Mouse (Mus musculus) MEL (cell line): ENCODE data around the gene Slc16a14. TPM values are rescaled to one million over a fixed set of nuclear protein-coding genes. Genes with fewer than 3 reads are reported as not detected.

Source experiments
- DNase-seq: peaks from one replicate; pipeline ENCODE4 v3.0.0; 2011; ENCODE audit warnings: low read depth, low spot score
- H3K27ac ChIP-seq: 2 replicates; pipeline ENCODE4 v1.5.1; 2012; ENCODE audit warnings: low read depth, mild to moderate bottlenecking, control low read depth, low read length, moderate library complexity; ENCODE audit not compliant: control insufficient read depth
- H3K27me3 ChIP-seq, 2 experiments: fragments of 150-350 bp in 1 of 2; sonication (generic) in 1 of 2; 2 replicates each; pipeline ENCODE4 v1.6.1; 2012; ENCODE audit warnings: low read length in 2 of 2, mild to moderate bottlenecking in 2 of 2, improper control_type of control experiment in 1 of 2, moderate library complexity in 1 of 2; ENCODE audit not compliant: insufficient read depth in 2 of 2, control insufficient read depth in 1 of 2
- H3K36me3 ChIP-seq, 2 experiments: 2 replicates each; pipeline ENCODE4 v1.6.1; 2012 to 2014; ENCODE audit warnings: low read length in 2 of 2, improper control_type of control experiment in 1 of 2, inconsistent platforms in 1 of 2, mild to moderate bottlenecking in 1 of 2; ENCODE audit not compliant: insufficient read depth in 2 of 2, control insufficient read depth in 1 of 2
- H3K4me1 ChIP-seq, 2 experiments: fragments of 150-350 bp in 1 of 2; sonication (generic) in 1 of 2; 2 replicates each; pipeline ENCODE4 v1.6.1; 2012; ENCODE audit warnings: low read length in 2 of 2, improper control_type of control experiment in 1 of 2, mild to moderate bottlenecking in 1 of 2; ENCODE audit not compliant: insufficient read depth in 2 of 2, control insufficient read depth in 1 of 2
- H3K4me3 ChIP-seq, 2 experiments: fragments of 150-350 bp in 1 of 2; sonication (generic) in 1 of 2; 2 replicates each; pipeline ENCODE4 v1.5.1; 2012; ENCODE audit warnings: low read depth in 2 of 2, low read length in 2 of 2, mild to moderate bottlenecking in 2 of 2, moderate library complexity in 2 of 2, control low read depth in 1 of 2, improper control_type of control experiment in 1 of 2; ENCODE audit not compliant: control insufficient read depth in 1 of 2, insufficient read depth in 1 of 2
- H3K79me2 ChIP-seq: 2 replicates; pipeline ENCODE4 v1.6.1; 2012; ENCODE audit warnings: mild to moderate bottlenecking, low read length, moderate library complexity; ENCODE audit not compliant: control insufficient read depth, poor library complexity, insufficient read depth
- H3K9ac ChIP-seq: 2 replicates; pipeline ENCODE4 v1.6.1; 2012; ENCODE audit warnings: low read depth, mild to moderate bottlenecking, control low read depth, low read length, moderate library complexity; ENCODE audit not compliant: control insufficient read depth, poor library complexity, severe bottlenecking
- H3K9me3 ChIP-seq: fragments of 150-350 bp; sonication (generic); replicated peaks from 2 replicates; pipeline ENCODE4 v1.6.1; 2012; ENCODE audit warnings: mild to moderate bottlenecking, low read length, improper control_type of control experiment, moderate library complexity; ENCODE audit not compliant: insufficient read depth
- BHLHE40 ChIP-seq: IDR thresholded peaks from 2 replicates; pipeline ENCODE4 v1.6.1; 2012; ENCODE audit warnings: low read depth, mild to moderate bottlenecking, inconsistent platforms, low read length, improper control_type of control experiment, borderline replicate concordance
- CHD1 ChIP-seq: IDR thresholded peaks from 2 replicates; pipeline ENCODE4 v1.6.1; 2012; ENCODE audit warnings: low read depth, mild to moderate bottlenecking, inconsistent platforms, low read length, improper control_type of control experiment
- CHD2 ChIP-seq: IDR thresholded peaks from 2 replicates; pipeline ENCODE4 v1.6.1; 2011; ENCODE audit warnings: low read length, improper control_type of control experiment
- ELF1 ChIP-seq: IDR thresholded peaks from 2 replicates; pipeline ENCODE4 v1.6.1; 2014; ENCODE audit warnings: low read depth, mild to moderate bottlenecking, inconsistent platforms, low read length, improper control_type of control experiment, moderate library complexity
- EP300 ChIP-seq, 2 experiments: IDR thresholded peaks; 2 replicates each; pipeline ENCODE4 v1.6.1; 2011; ENCODE audit warnings: improper control_type of control experiment in 2 of 2, low read length in 2 of 2, low read depth in 1 of 2, mild to moderate bottlenecking in 1 of 2
- ETS1 ChIP-seq: IDR thresholded peaks from 2 replicates; pipeline ENCODE4 v1.6.1; 2012; ENCODE audit warnings: low read depth, mild to moderate bottlenecking, inconsistent platforms, low read length, improper control_type of control experiment, moderate library complexity
- GABPA ChIP-seq: IDR thresholded peaks from 2 replicates; pipeline ENCODE4 v1.6.1; 2012; ENCODE audit warnings: low read depth, mild to moderate bottlenecking, inconsistent platforms, low read length, improper control_type of control experiment, moderate library complexity
- GATA1 ChIP-seq: IDR thresholded peaks from 2 replicates; pipeline ENCODE4 v1.6.1; 2011; ENCODE audit warnings: low read depth, low read length, improper control_type of control experiment
- HCFC1 ChIP-seq: IDR thresholded peaks from 2 replicates; pipeline ENCODE4 v1.6.1; 2012; ENCODE audit warnings: low read depth, mild to moderate bottlenecking, inconsistent platforms, low read length, improper control_type of control experiment, moderate library complexity
- MXI1 ChIP-seq: IDR thresholded peaks from 2 replicates; pipeline ENCODE4 v1.6.1; 2011; ENCODE audit warnings: mild to moderate bottlenecking, low read depth, low read length, improper control_type of control experiment
- MYC ChIP-seq: IDR thresholded peaks from 2 replicates; pipeline ENCODE4 v1.6.1; 2011; ENCODE audit warnings: low read depth, mild to moderate bottlenecking, low read length, improper control_type of control experiment, moderate library complexity
- POLR2AphosphoS2 ChIP-seq: IDR thresholded peaks from 2 replicates; pipeline ENCODE4 v1.6.1; 2011; ENCODE audit warnings: low read length, improper control_type of control experiment
- POLR2AphosphoS5 ChIP-seq: IDR thresholded peaks from 2 replicates; pipeline ENCODE4 v1.6.1; 2012; ENCODE audit warnings: low read depth, borderline replicate concordance, mild to moderate bottlenecking, inconsistent platforms, low read length, moderate library complexity, mixed read lengths
- RAD21 ChIP-seq: IDR thresholded peaks from 2 replicates; pipeline ENCODE4 v1.6.1; 2011; ENCODE audit warnings: mild to moderate bottlenecking, low read depth, low read length, improper control_type of control experiment
- SIN3A ChIP-seq: IDR thresholded peaks from 2 replicates; pipeline ENCODE4 v1.6.1; 2012; ENCODE audit warnings: low read length, improper control_type of control experiment, inconsistent platforms
- TBP ChIP-seq: IDR thresholded peaks from 2 replicates; pipeline ENCODE4 v1.8.0; 2011; ENCODE audit warnings: low read depth, low read length, improper control_type of control experiment
- TCF12 ChIP-seq: IDR thresholded peaks from 2 replicates; pipeline ENCODE4 v1.6.1; 2014; ENCODE audit warnings: low read depth, mild to moderate bottlenecking, inconsistent platforms, low read length, improper control_type of control experiment, moderate library complexity
- USF1 ChIP-seq: IDR thresholded peaks from 2 replicates; pipeline ENCODE4 v1.6.1; 2014; ENCODE audit warnings: low read depth, mild to moderate bottlenecking, inconsistent platforms, low read length, improper control_type of control experiment, moderate library complexity
- ZC3H11A ChIP-seq: IDR thresholded peaks from 2 replicates; pipeline ENCODE4 v1.6.1; 2012; ENCODE audit warnings: low read depth, mild to moderate bottlenecking, inconsistent platforms, low read length, improper control_type of control experiment
- ZKSCAN1 ChIP-seq: IDR thresholded peaks from 2 replicates; pipeline ENCODE4 v1.6.1; 2012; ENCODE audit warnings: low read depth, mild to moderate bottlenecking, inconsistent platforms, low read length, improper control_type of control experiment, moderate library complexity
- ZNF384 ChIP-seq: IDR thresholded peaks from 2 replicates; pipeline ENCODE4 v1.6.1; 2012; ENCODE audit warnings: low read depth, mild to moderate bottlenecking, inconsistent platforms, low read length, improper control_type of control experiment
- polyA plus RNA-seq, 2 experiments: library from polyadenylated mRNA; stranded (reverse) in 1 of 2; unstranded in 1 of 2; fragments of >175 nt in 1 of 2; fragments of >200 nt in 1 of 2; gene quantifications; 2 replicates each; pipeline versions ENCODE4 v1.2.1 to v1.2.4; 2012; ENCODE audit warnings: low replicate concordance in 2 of 2, low read depth in 1 of 2; ENCODE audit not compliant: insufficient read length in 2 of 2, insufficient read depth in 1 of 2, missing spikeins in 1 of 2
- total RNA-seq: library from RNA; depleted of rRNA; stranded (reverse); fragments of 300-350 nt; gene quantifications from 2 replicates; pipeline ENCODE4 v1.2.3, GENCODE M21; 2012

Slc16a14 gene
- total and polyA plus RNA-seq, 3 experiments: not detected

DNA sequence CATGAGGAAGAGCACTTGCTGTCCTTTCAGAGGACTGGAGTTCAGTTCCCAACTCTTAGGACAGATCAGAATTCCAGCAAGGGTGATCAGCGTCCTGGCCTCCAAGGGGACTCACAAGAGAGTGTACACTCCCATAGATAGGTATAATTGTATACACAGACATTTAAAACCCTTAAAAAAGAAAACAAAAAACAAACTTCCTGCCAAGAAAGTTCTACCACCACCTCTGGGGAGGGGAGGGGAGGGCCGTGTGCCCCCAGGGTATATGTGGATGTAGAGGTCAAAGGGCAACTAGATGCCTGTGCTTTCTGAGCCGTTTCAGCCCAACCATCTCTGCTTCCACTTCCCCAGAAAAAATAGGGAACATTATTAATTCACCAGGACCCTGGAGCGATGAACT is 62.0 kb downstream of the Slc16a14 start:
- Histone ChIP-seq H3K27me3 (no peaks in the 10 kb centered on the region), H3K79me2 (no peaks in the 10 kb centered on the region), H3K27ac (no peak overlapping the region), H3K4me1 (no peaks in the 10 kb centered on the region; a peak in 1 of 4 replicates)
- DNase-seq: no peak
- no peak for TF ChIP-seq ZKSCAN1
- no peak for TF ChIP-seq ZNF384
- no peak for TF ChIP-seq MXI1
- TF ChIP-seq MYC: no peak
- no peak for TF ChIP-seq CHD2
- TF ChIP-seq GATA1: no peak
- TF ChIP-seq, all 39 proteins: peak for 0
- no peak overlapping the region for H3K4me3 ChIP-seq
- H3K36me3 ChIP-seq: no peaks in the 10 kb centered on the region
- H3K9ac ChIP-seq: no peak overlapping the region
- H3K9me3 ChIP-seq: no peaks in the 10 kb centered on the region

DNA sequence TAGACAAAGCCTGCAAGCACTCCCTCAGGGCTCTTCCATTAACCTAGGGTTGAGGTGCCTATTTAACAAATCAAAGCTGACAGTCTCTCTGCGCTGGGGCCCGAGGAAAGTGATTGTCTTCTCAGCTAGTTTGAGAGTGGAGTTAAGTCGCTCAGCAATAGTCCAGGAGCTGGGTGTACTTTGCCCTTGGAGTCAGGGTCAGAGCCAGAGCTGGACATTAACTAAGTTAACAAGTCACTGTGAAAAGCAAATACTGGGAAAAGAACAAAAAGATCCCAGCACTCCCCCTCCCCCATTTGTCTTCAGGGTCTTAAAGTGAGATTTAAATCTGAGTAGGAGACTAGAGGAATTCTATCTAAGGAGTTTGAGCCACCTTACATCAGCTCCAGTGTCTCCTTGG is 62.8 kb downstream of the Slc16a14 start:
- Histone ChIP-seq H3K79me2 (no peaks in the 10 kb centered on the region), H3K27ac (no peak overlapping the region), H3K27me3 (no peaks in the 10 kb centered on the region)
- TF ChIP-seq RAD21: no peak
- TF ChIP-seq USF1: no peak
- no peak for TF ChIP-seq POLR2AphosphoS2
- TF ChIP-seq SIN3A: no peak
- no peak for TF ChIP-seq ELF1
- TF ChIP-seq CHD1: no peak
- no peak for TF ChIP-seq BHLHE40
- TF ChIP-seq TBP: no peak
- TF ChIP-seq EP300 (IDR thresholded peaks at IDR 0.05; ENCODE audit: low read depth in 1 of 2, low read length in 2 of 2): no peak
- no peak for TF ChIP-seq TCF12
- TF ChIP-seq POLR2AphosphoS5: no peak
- TF ChIP-seq GABPA: no peak
- no peak for TF ChIP-seq ZNF384
- TF ChIP-seq ZC3H11A: no peak
- TF ChIP-seq HCFC1: no peak
- no peak for TF ChIP-seq ETS1
- TF ChIP-seq, all 39 proteins: peak for 0
- Histone ChIP-seq H3K9ac (no peak overlapping the region), H3K36me3 (no peaks in the 10 kb centered on the region), H3K4me3 (no peak overlapping the region), H3K9me3 (no peaks in the 10 kb centered on the region), H3K4me1 (no peaks in the 10 kb centered on the region; a peak in 1 of 4 replicates)
- DNase-seq: no peak
